Mouse (Mus musculus) forebrain, embryonic 14.5 days (tissue): ENCODE data around the gene Nr2e3. TPM values are rescaled to one million over a fixed set of nuclear protein-coding genes. Genes with fewer than 3 reads are reported as not detected.

ENCODE experiments used
- ATAC-seq: fragments of 200-750 bp; cut with Nextera tagmentation; 2 replicates; pipeline ENCODE4 v1.8.0; 2017; ENCODE audit warnings: mild to moderate bottlenecking, moderate library complexity
- DNase-seq: peaks from one replicate; pipeline ENCODE4 v3.0.0-alpha.2; 2015; ENCODE audit warnings: low spot score
- H3K27ac ChIP-seq: fragments of 300-500 bp; sonication (generic); 2 replicates; pipeline ENCODE4 v1.5.1; 2014; ENCODE audit warnings: low read depth, mild to moderate bottlenecking, control low read depth, low read length, moderate library complexity
- H3K27me3 ChIP-seq: fragments of 300-500 bp; sonication (generic); replicated peaks from 2 replicates; pipeline ENCODE4 v1.6.1; 2014; ENCODE audit warnings: low read length, control low read depth, mixed read lengths; ENCODE audit not compliant: control insufficient read depth, insufficient read depth
- H3K36me3 ChIP-seq: fragments of 300-500 bp; sonication (generic); 2 replicates; pipeline ENCODE4 v1.6.1; 2014; ENCODE audit warnings: low read length, control low read depth; ENCODE audit not compliant: control insufficient read depth, insufficient read depth
- H3K4me1 ChIP-seq: fragments of 300-500 bp; sonication (generic); 2 replicates; pipeline ENCODE4 v1.6.1; 2014; ENCODE audit warnings: antibody characterized with exemption, low read length, control low read depth; ENCODE audit not compliant: control insufficient read depth, insufficient read depth
- H3K4me2 ChIP-seq: fragments of 300-500 bp; sonication (generic); 2 replicates; pipeline ENCODE4 v1.6.1; 2014; ENCODE audit warnings: mild to moderate bottlenecking, control low read depth, low read length
- H3K4me3 ChIP-seq: fragments of 300-500 bp; sonication (generic); 2 replicates; pipeline ENCODE4 v1.5.1; 2014; ENCODE audit warnings: low read depth, low read length, control low read depth
- H3K9ac ChIP-seq: fragments of 300-500 bp; sonication (generic); 2 replicates; pipeline ENCODE4 v1.6.1; 2014; ENCODE audit warnings: mild to moderate bottlenecking, low read length, control low read depth, moderate library complexity
- H3K9me3 ChIP-seq: fragments of 300-500 bp; sonication (generic); replicated peaks from 2 replicates; pipeline ENCODE4 v1.6.1; 2016; ENCODE audit warnings: low read length, control low read depth, mixed read lengths; ENCODE audit not compliant: control insufficient read depth
- WGBS: fragments of 180-500 bp; shearing (Covaris S2); extraction: QIAGEN DNeasy Blood & Tissue Kit; methylation state at CpG from one replicate; pipeline ENCODE4 v1.1.7; 2014; 5-methylcytosine and 5-hydroxymethylcytosine counted together
- polyA plus RNA-seq: library from polyadenylated mRNA; unstranded; fragments of >200 nt; fragmentation: Nextera tagmentation; extraction: Ambion mirVana; gene quantifications from 2 replicates; pipeline ENCODE4 v1.2.1, GENCODE M21; 2014

The Nr2e3 gene
- polyA plus RNA-seq, 1 experiment from 2014 or later, result not detected

DNA sequence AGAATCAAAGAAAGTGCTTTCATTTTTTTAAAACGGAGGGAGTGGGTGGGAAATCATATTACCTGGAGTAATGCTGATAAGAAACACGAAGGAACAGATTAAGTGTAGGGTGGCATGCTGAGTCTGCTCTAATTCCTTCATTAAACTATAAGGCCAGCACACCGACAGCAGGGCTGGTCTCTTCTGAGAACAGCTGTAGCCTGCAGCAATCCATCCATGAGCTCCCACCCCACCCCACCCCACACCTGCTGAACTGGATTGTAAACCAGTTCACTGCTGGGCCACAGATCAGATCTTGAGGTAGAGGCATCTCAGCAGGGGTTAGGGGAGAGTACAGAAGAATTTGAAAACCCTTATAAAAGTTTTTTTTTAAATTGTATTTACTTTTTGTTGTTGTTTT lies 5.3 kb downstream of the Nr2e3 start:
- ATAC-seq, result no peak
- no peaks in the 10 kb centered on the region for H3K27me3 ChIP-seq
- no peak overlapping the region for H3K4me3 ChIP-seq
- no peaks in the 10 kb centered on the region for H3K9me3 ChIP-seq
- H3K9ac ChIP-seq, result no peak overlapping the region
- H3K36me3 ChIP-seq, result no peaks in the 10 kb centered on the region
- H3K27ac ChIP-seq, result no peak overlapping the region
- DNase-seq, result no peak
- H3K4me2 ChIP-seq, result no peak overlapping the region
- H3K4me1 ChIP-seq, result no peaks in the 10 kb centered on the region
- WGBS, result 54% methylated on average over 3 of the region's 3 CpGs

DNA sequence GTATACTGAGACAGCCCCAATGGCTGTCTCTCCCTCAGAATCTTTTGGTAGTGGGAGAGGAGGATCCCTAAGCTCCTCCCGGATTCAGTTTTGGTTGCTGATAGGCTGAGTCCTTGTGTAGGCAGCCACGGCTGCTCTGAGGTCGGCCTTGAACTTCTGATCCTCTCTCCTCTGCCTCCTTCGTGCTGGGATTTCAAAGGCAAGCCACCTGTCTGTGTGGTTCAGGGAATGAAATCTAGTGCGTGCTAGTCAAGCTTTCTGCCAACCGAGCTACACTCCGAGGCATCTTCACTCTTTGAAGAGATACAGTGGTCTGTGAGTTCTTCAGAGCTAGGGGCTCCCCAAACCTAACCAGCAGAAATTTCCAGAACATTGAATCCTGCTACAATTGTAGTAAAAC lies 6.9 kb downstream of the Nr2e3 start:
- no peaks in the 10 kb centered on the region for H3K9me3 ChIP-seq
- no peak for DNase-seq
- WGBS, result 84% methylated on average over 7 of the region's 7 CpGs
- no peak overlapping the region for H3K4me3 ChIP-seq
- no peak overlapping the region for H3K4me2 ChIP-seq
- ATAC-seq, result no peak
- H3K36me3 ChIP-seq, result no peaks in the 10 kb centered on the region
- H3K27ac ChIP-seq, result no peak overlapping the region
- no peak overlapping the region for H3K9ac ChIP-seq
- no peaks in the 10 kb centered on the region for H3K27me3 ChIP-seq
- H3K4me1 ChIP-seq, result no peaks in the 10 kb centered on the region

DNA sequence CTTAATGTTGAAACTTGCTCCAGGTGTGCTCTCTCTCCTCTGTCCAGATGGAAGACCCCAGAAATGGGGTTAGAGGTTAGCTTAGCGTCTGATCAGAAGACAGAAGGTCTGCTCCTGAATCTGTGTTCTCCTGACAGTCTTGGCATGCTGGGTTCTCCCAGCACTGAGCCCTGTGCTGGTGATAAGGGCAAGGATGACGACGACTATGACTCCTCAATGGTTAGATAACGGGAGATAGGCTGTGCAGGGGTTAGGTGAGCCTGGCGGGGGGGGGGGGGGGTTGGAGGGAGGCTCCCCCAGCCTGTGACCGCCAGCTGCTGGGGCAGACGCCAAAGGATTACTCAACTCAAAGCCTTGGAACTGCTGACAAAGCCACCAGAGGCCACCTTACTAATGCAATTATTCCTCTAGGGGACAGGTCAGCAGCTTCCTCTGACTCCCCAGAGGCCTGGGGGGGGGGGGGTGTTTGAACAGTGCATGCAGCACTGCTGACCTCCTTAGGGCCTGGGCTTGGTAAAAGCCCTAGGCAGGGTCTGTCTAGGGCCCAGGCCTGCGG lies 7.9 kb downstream of the Nr2e3 start:
- no peaks in the 10 kb centered on the region for H3K9me3 ChIP-seq
- WGBS, result 55% methylated on average over 8 of the region's 8 CpGs
- no peak for ATAC-seq
- no peak for DNase-seq
- no peaks in the 10 kb centered on the region for H3K36me3 ChIP-seq
- H3K27me3 ChIP-seq, result no peaks in the 10 kb centered on the region
- no peak overlapping the region for H3K9ac ChIP-seq
- H3K27ac ChIP-seq, result no peak overlapping the region
- no peaks in the 10 kb centered on the region for H3K4me1 ChIP-seq
- H3K4me3 ChIP-seq, result no peak overlapping the region
- H3K4me2 ChIP-seq, result no peak overlapping the region

DNA sequence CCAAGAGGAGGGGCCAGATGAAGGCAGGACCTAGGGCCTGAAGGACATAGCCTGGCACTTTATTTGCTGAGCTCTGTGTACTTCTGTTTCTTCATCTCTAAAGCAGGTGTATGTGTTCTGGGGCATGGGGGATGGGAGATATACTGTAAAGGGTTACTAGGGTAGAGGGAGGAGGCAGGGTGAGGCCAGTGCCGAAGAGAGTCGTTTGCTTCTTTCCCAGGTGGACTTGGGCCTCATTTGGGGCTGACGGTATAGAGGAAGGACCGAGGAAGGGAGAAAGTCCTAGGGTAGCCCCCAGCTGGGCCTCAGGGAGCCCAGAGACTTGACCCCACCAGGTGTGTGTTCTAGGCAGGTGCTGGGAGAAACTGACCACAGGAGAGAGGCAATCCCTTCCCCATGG lies 8.5 kb downstream of the Nr2e3 start:
- 81% methylated on average over 4 of the region's 4 CpGs for WGBS
- Histone ChIP-seq H3K36me3 (no peaks in the 10 kb centered on the region), H3K27ac (no peak overlapping the region), H3K4me1 (no peaks in the 10 kb centered on the region), H3K4me3 (no peak overlapping the region), H3K9ac (no peak overlapping the region), H3K27me3 (no peaks in the 10 kb centered on the region), H3K4me2 (no peak overlapping the region), H3K9me3 (no peaks in the 10 kb centered on the region)
- no peak for ATAC-seq
- DNase-seq, result no peak

DNA sequence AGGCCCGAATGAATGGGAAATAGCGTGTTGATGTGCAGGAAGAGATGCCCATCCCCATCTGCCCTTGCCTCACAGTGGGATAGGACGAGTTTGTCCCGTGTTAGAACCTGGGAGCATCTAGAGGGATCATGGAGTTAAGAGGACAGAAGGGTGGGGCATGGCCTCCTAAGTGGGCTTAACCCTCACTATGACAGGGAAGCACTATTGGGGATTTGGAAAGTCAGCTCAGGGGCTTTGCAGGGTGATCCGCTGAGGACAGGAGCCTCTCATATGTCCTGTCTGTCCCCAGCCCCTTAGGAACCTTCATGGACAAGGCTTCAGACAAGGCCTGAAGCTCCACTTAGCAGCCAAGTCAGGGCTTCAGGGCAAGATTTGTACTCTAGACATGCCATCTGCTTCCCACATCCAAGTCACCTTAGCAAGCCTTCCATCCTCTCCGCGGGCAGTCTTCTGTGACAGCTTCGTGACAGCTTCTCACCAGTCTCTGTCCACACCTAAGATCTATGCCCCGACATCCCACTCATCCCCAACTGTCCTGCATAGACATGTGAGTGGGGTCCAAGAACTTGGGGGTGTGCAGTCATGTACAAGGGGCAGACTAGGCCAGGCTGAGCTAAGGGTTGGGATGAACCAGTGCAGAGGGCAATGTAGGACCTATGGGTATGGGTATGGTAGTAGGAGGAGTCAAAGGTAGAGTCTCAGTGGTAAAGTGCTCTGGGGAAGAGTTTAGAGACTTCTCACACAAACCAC lies 9.3 kb downstream of the Nr2e3 start:
- 93% methylated on average over 9 of the region's 9 CpGs for WGBS
- no peak overlapping the region for H3K4me3 ChIP-seq
- no peak overlapping the region for H3K27ac ChIP-seq
- H3K36me3 ChIP-seq, result no peaks in the 10 kb centered on the region
- no peak overlapping the region for H3K4me2 ChIP-seq
- H3K27me3 ChIP-seq, result no peaks in the 10 kb centered on the region
- no peaks in the 10 kb centered on the region for H3K4me1 ChIP-seq
- H3K9ac ChIP-seq, result no peak overlapping the region
- DNase-seq, result no peak
- H3K9me3 ChIP-seq, result no peaks in the 10 kb centered on the region
- ATAC-seq, result no peak

DNA sequence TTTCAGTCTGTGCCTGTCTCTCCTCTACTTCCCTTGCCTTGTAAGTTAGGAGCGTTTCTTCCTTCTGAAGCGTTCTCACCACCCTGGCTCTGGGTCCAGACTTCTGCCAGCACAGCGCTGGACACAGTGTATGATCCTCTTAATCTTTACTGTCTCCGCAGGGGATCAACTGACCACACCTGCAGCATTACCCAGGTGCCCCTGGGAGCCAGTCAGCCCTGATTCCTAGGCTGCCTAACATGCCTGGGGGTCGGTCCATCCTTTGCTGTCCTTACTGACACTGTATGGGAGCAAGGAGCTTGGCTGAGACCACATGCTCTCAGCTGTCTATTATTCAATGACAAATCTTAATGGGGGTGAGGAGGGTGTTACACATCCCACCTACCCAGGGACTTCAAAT lies 10.5 kb downstream of the Nr2e3 start:
- no peak for ATAC-seq
- DNase-seq, result no peak

DNA sequence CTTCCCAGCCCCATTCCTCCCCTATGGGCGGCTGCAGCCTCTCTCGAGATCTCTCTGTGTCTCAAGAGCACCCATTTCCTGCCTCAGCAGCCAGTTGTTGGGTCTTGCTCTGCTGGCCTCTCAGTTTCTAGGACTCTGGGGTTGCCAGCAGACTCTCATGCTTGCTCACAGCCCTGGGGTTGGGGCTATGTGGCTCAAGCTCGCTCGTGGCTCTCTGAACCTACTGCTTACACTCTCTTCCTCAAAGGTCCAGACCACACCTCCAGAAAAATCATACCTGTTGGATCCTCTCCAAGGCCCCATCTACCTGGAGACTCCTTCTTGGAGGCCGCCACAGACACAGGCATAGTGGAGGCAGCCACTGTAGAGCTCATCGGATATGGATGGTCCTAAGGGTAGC lies 10.9 kb downstream of the Nr2e3 start:
- 86% methylated on average over 6 of the region's 6 CpGs for WGBS
- DNase-seq (no peak), ATAC-seq (no peak)
- Histone ChIP-seq H3K4me1 (no peaks in the 10 kb centered on the region), H3K27ac (no peak overlapping the region), H3K4me2 (no peak overlapping the region), H3K36me3 (no peaks in the 10 kb centered on the region), H3K27me3 (no peaks in the 10 kb centered on the region), H3K4me3 (no peak overlapping the region), H3K9me3 (no peaks in the 10 kb centered on the region), H3K9ac (no peak overlapping the region)

More for the DNA sequence above, 10.5 kb downstream of the Nr2e3 start:
- H3K36me3 ChIP-seq, result no peaks in the 10 kb centered on the region
- no peak overlapping the region for H3K9ac ChIP-seq
- no peaks in the 10 kb centered on the region for H3K27me3 ChIP-seq
- no peaks in the 10 kb centered on the region for H3K4me1 ChIP-seq
- H3K9me3 ChIP-seq, result no peaks in the 10 kb centered on the region
- WGBS, result 93% methylated on average over 5 of the region's 5 CpGs
- H3K27ac ChIP-seq, result no peak overlapping the region
- H3K4me2 ChIP-seq, result no peak overlapping the region
- H3K4me3 ChIP-seq, result no peak overlapping the region

DNA sequence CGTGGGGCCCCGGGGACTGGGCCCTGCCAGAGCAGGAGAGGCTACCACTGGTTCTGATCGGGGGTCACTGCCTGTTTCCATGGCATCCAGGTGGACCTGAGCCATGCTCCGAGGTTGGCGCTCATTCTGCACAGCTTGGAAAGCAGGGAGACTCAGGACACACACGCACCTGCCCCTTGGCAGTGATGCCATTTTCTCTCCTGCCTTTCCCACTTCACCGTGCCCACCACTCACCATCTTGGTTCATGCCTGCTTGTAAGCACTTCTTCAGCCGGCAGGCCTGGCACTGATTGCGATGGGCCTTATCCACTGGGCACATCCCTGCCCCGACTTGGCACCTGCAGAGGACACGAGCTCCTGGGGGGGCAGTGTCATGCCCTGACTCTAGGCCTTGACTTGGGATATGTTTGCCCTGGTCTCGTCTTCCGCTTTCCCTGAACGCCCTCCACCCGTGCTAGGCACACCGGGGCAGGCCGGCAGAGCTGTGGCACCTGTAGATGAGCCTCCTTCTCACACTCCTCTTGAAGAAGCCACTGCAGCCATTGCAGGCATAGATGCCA lies 11.7 kb downstream of the Nr2e3 start:
- no peak overlapping the region for H3K9ac ChIP-seq
- no peak overlapping the region for H3K4me2 ChIP-seq
- no peaks in the 10 kb centered on the region for H3K9me3 ChIP-seq
- no peak for ATAC-seq
- no peaks in the 10 kb centered on the region for H3K36me3 ChIP-seq
- H3K27ac ChIP-seq, result no peak overlapping the region
- H3K4me3 ChIP-seq, result no peak overlapping the region
- 88% methylated on average over 17 of the region's 17 CpGs for WGBS
- DNase-seq, result no peak
- no peaks in the 10 kb centered on the region for H3K4me1 ChIP-seq
- no peaks in the 10 kb centered on the region for H3K27me3 ChIP-seq

DNA sequence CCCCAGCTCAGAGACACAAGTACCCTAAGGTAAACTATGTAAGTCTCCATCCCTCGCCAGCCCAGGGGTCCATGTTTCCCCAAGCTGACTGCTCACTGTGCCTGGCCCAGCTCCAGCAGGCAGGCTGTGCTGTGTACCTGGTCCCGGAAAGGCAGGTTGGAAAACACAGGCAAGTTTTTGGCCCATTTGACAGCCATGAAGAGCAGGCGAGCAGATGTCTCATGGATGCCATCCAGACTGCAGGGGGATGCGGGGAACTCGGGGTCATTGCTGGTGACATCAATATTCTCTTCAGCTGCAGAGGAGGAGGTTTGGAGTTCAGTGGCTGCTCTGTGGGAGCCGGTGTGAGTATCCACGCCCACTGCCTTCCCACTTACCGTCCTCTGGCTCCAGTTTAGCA lies 12.2 kb downstream of the Nr2e3 start:
- ATAC-seq (no peak), DNase-seq (no peak)
- Histone ChIP-seq H3K4me2 (no peak overlapping the region), H3K9ac (no peak overlapping the region), H3K27ac (no peak overlapping the region), H3K36me3 (no peaks in the 10 kb centered on the region), H3K4me1 (no peaks in the 10 kb centered on the region), H3K4me3 (no peak overlapping the region), H3K27me3 (no peaks in the 10 kb centered on the region), H3K9me3 (no peaks in the 10 kb centered on the region)
- 80% methylated on average over 8 of the region's 8 CpGs for WGBS
